Mouse (Mus musculus) embryonic facial prominence, embryonic 12.5 days (tissue): ENCODE results near the gene Uhmk1. TPM values are rescaled to one million over a fixed set of nuclear protein-coding genes. Genes with fewer than 3 reads are reported as not detected.

Experiments used
- ATAC-seq: fragments of 200-750 bp; cut with Nextera tagmentation; 2 replicates; pipeline ENCODE4 v1.8.0; 2017; ENCODE audit not compliant: insufficient number of reproducible peaks, insufficient read depth, low FRiP score, low TSS enrichment
- H3K27ac ChIP-seq: fragments of 300-500 bp; sonication (generic); 2 replicates; pipeline ENCODE4 v1.5.1; 2016; ENCODE audit warnings: mild to moderate bottlenecking
- H3K27me3 ChIP-seq: fragments of 300-500 bp; sonication (generic); 2 replicates; pipeline ENCODE4 v1.6.1; 2016; ENCODE audit warnings: mild to moderate bottlenecking, moderate library complexity
- H3K36me3 ChIP-seq: fragments of 300-500 bp; sonication (generic); 2 replicates; pipeline ENCODE4 v1.6.1; 2016; ENCODE audit warnings: mild to moderate bottlenecking
- H3K4me1 ChIP-seq: fragments of 300-500 bp; sonication (generic); 2 replicates; pipeline ENCODE4 v1.6.1; 2016
- H3K4me2 ChIP-seq: fragments of 300-500 bp; sonication (generic); replicated peaks from 2 replicates; pipeline ENCODE4 v1.6.1; 2016; ENCODE audit warnings: mild to moderate bottlenecking, moderate library complexity
- H3K4me3 ChIP-seq: fragments of 300-500 bp; sonication (generic); 2 replicates; pipeline ENCODE4 v1.5.1; 2016; ENCODE audit warnings: mild to moderate bottlenecking
- H3K9ac ChIP-seq: fragments of 300-500 bp; sonication (generic); 2 replicates; pipeline ENCODE4 v1.6.1; 2016; ENCODE audit warnings: mild to moderate bottlenecking, moderate library complexity
- H3K9me3 ChIP-seq: fragments of 300-500 bp; sonication (generic); 2 replicates; pipeline ENCODE4 v1.6.1; 2016; ENCODE audit warnings: mild to moderate bottlenecking, moderate library complexity
- WGBS: fragments of 180-500 bp; shearing (Covaris S2); methylation state at CpG from one replicate; pipeline ENCODE4 v1.1.7; 2016; 5-methylcytosine and 5-hydroxymethylcytosine counted together
- polyA plus RNA-seq: library from polyadenylated mRNA; unstranded; fragments of >200 nt; fragmentation: Nextera tagmentation; extraction: Ambion mirVana; gene quantifications from 2 replicates; pipeline ENCODE4 v1.2.1, GENCODE M21; 2016

Gene Uhmk1
- polyA plus RNA-seq, 1 experiment from 2014 or later, result 9.7 TPM

DNA sequence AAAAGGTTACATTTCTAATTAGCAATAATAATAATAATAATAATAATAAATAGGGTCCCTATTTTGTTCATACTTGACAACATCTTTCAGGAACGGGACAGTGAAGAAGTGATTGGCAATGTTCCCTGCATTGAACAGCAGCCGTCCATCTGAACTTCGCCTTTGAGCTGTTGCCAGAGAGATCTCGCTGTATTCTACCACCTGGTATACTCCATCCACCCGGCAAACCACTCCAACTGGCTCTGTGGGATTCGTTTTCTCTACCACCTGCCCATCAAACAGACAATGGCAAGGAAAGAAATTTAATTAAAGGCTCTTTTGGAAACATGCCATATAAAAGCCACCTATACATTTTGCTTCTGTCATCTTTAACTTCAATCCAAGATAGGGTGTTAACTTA, 64.3 kb downstream of the Uhmk1 start:
- Histone ChIP-seq H3K9me3 (no peaks in the 10 kb centered on the region), H3K27me3 (no peaks in the 10 kb centered on the region), H3K9ac (no peak overlapping the region), H3K4me3 (no peak overlapping the region), H3K27ac (no peak overlapping the region), H3K4me1 (no peaks in the 10 kb centered on the region), H3K4me2 (no peak overlapping the region), H3K36me3 (peaks cover 22% of the 10 kb centered on the region)
- 84% methylated on average over 6 of the region's 6 CpGs for WGBS
- ATAC-seq, result no peak

- Histone ChIP-seq H3K27me3 (no peaks in the 10 kb centered on the region), H3K4me3 (no peak overlapping the region), H3K36me3 (peaks cover 27% of the 10 kb centered on the region), H3K9ac (no peak overlapping the region), H3K4me2 (no peak overlapping the region), H3K4me1 (no peaks in the 10 kb centered on the region), H3K9me3 (no peaks in the 10 kb centered on the region), H3K27ac (no peak overlapping the region)
- 85% methylated on average over 4 of the region's 4 CpGs for WGBS
- no peak for ATAC-seq
Measured at GRCm38 (mm10) chr1:170149756-170150155, 65.4 kb downstream of the Uhmk1 start.

DNA sequence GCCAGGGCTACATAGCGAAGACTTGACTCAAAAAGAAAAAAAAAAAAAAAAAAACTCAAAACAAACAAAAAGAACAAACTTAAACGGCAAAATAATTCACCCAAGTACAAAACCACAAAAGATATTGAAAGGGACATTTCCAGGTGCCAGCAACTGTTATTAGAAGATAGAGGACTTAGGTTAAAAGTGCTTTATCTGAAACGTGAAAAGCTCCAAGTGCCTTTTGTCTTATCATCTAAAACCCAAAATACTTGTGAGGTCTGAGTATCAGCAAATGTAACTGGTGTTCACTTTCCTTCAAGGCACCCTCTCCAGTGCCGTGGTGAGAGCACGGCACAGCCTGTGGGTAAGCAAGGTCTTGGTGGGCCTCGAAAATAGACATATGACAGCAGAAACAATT, 66.7 kb downstream of the Uhmk1 start:
- Histone ChIP-seq H3K9me3 (no peaks in the 10 kb centered on the region), H3K4me2 (no peak overlapping the region), H3K9ac (no peak overlapping the region), H3K4me3 (no peak overlapping the region), H3K27ac (no peak overlapping the region), H3K4me1 (no peaks in the 10 kb centered on the region), H3K27me3 (no peaks in the 10 kb centered on the region), H3K36me3 (peaks cover 27% of the 10 kb centered on the region)
- 90% methylated on average over 6 of the region's 6 CpGs for WGBS
- no peak for ATAC-seq

GRCm38 (mm10) chr1:170147651-170148448, 67.3 kb downstream of the Uhmk1 start:
- ATAC-seq, result no peak; the same call in 1 of the 2 replicates
- Histone ChIP-seq H3K27ac (no peak overlapping the region), H3K4me2 (no peak overlapping the region), H3K4me3 (no peak overlapping the region), H3K36me3 (peaks cover 33% of the 10 kb centered on the region), H3K9me3 (no peaks in the 10 kb centered on the region), H3K27me3 (no peaks in the 10 kb centered on the region), H3K9ac (no peak overlapping the region), H3K4me1 (no peaks in the 10 kb centered on the region)
- 87% methylated on average over 9 of the region's 9 CpGs for WGBS

- no peak for ATAC-seq
- Histone ChIP-seq H3K4me2 (no peak overlapping the region), H3K27me3 (no peaks in the 10 kb centered on the region), H3K9me3 (no peaks in the 10 kb centered on the region), H3K4me3 (no peak overlapping the region), H3K36me3 (peaks cover 35% of the 10 kb centered on the region), H3K9ac (no peak overlapping the region), H3K4me1 (no peaks in the 10 kb centered on the region), H3K27ac (no peak overlapping the region)
- 92% methylated on average over 4 of the region's 4 CpGs for WGBS
Measured at GRCm38 (mm10) chr1:170145606-170146005, 69.6 kb downstream of the Uhmk1 start.

Other genes starting within 250 kb of the Uhmk1 start
- gene Hsd17b7, start 246.2 kb downstream of the Uhmk1 start, polyA plus RNA-seq, result 20.3 and 23.8 TPM in 2 replicates
- 114 and 119 TPM in 2 replicates for gene Ddr2, start 104.6 kb downstream of the Uhmk1 start, polyA plus RNA-seq
- 65.2 and 70.4 TPM in 2 replicates for gene Uap1, start 40.4 kb downstream of the Uhmk1 start, polyA plus RNA-seq
- not detected in 2 replicates for gene Sh2d1b2, start 17.4 kb upstream of the Uhmk1 start, polyA plus RNA-seq
- 0.14 TPM in 1 of 2 replicates, not detected in the other for gene Sh2d1b1, start 61.9 kb upstream of the Uhmk1 start, polyA plus RNA-seq
- gene Gm7694, start 90.9 kb upstream of the Uhmk1 start, polyA plus RNA-seq, result 3.2 and 3.4 TPM in 2 replicates
- gene Spata46, start 93.4 kb upstream of the Uhmk1 start, polyA plus RNA-seq, result 1.0 and 1.1 TPM in 2 replicates